Mouse (Mus musculus): Measurements from ENCODE around the gene Ltb4r1. TPM values are rescaled to one million over a fixed set of nuclear protein-coding genes. Genes with fewer than 3 reads are reported as not detected.

Ltb4r1 gene
- total and polyA plus RNA-seq, 3 experiments = 0.35 to 1.5 TPM; not detected in 1

DNA sequence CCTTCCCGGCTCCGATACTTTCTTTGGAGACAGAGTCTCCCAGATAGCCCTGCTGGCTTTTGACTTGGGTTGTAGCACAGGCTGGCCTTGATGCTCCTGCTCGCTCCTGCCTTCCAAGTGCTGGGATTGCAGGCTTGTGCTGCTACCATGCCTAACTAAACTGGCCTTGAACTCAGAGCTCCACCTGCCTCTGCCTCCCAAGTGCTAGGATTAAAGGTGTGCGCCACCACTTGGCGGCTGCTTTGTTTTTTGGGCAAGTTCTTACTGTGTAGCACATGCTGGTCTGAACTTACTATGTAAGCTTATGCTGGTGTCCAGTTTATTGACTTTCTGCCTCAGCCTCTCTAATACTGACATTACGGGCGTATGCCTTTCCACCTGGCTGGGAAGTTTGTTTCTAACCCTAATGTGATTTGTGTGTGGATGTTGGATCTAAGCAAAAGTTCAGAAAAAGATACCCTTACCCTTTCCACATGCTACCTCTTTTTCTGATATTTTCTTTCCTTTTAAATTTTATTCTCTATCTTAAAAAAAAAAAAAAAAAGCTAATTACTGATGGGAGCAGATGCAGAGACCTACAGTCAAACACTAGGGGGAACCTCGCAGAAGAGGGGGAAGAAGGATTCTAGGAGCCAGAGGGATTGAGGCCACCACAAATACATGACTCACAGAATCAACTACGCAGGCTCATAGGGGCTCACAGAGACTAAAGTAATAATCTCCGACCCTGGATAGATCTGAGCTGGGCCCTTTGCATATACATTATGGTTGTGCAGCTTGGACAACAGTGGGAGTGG is 18.5 kb upstream of the Ltb4r1 start:
- H3K9ac ChIP-seq (ENCODE audit: control insufficient read depth, low read depth, low read length, poor library complexity, severe bottlenecking) = peak overlapping the region; percentile 97
- peak; percentile 32 for DNase-seq (ENCODE audit: low read depth, low spot score)
- no peaks in the 10 kb centered on the region for H3K27me3 ChIP-seq (ENCODE audit: control insufficient read depth in 1 of 2, insufficient read depth in 2 of 2, low read length in 2 of 2)
- H3K27ac ChIP-seq (ENCODE audit: control insufficient read depth, low read depth, low read length) = no peak overlapping the region
- H3K9me3 ChIP-seq (replicated peaks; ENCODE audit: insufficient read depth, low read length) = no peaks in the 10 kb centered on the region
- H3K4me1 ChIP-seq (ENCODE audit: control insufficient read depth in 1 of 2, insufficient read depth in 2 of 2, low read length in 2 of 2) = peaks cover 3 to 18% of the 10 kb centered on the region in 2 experiments; a peak in 2 of 4 replicates
- TF ChIP-seq CTCF (IDR thresholded peaks at IDR 0.05 in 2 of 3, conservative IDR thresholded peaks at IDR 0.05 in 1 of 3; ENCODE audit: control insufficient read depth in 1 of 3, insufficient read depth in 1 of 3, low read depth in 2 of 3, low read length in 3 of 3, poor library complexity in 1 of 3, severe bottlenecking in 1 of 3) (peak in 1 of 3 experiments; percentile 10; a peak in 1 of 6 replicates), SIN3A (IDR thresholded peaks at IDR 0.05; ENCODE audit: low read length) (no peak), ZNF384 (IDR thresholded peaks at IDR 0.05; ENCODE audit: low read depth, low read length) (peak; percentile 47; the same call in 1 of the 2 replicates)
- H3K4me3 ChIP-seq (ENCODE audit: control insufficient read depth in 1 of 2, insufficient read depth in 1 of 2, low read depth in 2 of 2, low read length in 2 of 2) = peak overlapping the region; percentile 94 to 99
- peaks cover 22% of the 10 kb centered on the region for H3K79me2 ChIP-seq (ENCODE audit: control insufficient read depth, insufficient read depth, low read length, poor library complexity)
- peaks cover 10 to 23% of the 10 kb centered on the region in 2 experiments; a peak in 3 of 4 replicates for H3K36me3 ChIP-seq (ENCODE audit: control insufficient read depth in 1 of 2, insufficient read depth in 2 of 2, low read length in 2 of 2)

DNA sequence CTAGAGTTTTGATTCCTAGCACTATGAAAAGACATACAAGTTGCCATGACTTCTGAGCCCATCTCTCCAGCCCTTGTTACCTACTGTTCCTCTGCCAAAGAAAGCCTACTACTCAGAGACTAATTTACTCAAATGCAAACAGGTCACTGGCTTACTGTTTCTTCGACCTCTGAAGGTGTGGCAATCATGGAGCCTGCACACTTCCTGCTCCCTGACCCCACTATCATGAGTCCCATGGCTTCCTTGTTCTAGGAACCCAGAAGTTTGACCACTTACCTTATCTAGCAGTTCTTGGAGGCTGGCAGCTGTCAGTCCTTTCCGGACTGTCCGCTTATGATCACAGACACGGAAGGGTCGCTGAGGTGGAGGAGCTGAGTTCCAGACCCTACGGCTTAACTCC is 8.2 kb upstream of the Ltb4r1 start:
- H3K79me2 ChIP-seq (ENCODE audit: control insufficient read depth, insufficient read depth, low read length, poor library complexity) = no peaks in the 10 kb centered on the region
- no peak overlapping the region for H3K9ac ChIP-seq (ENCODE audit: control insufficient read depth, low read depth, low read length, poor library complexity, severe bottlenecking)
- DNase-seq (ENCODE audit: low read depth, low spot score) = no peak
- H3K9me3 ChIP-seq (replicated peaks; ENCODE audit: insufficient read depth, low read length) = no peaks in the 10 kb centered on the region
- H3K4me3 ChIP-seq (ENCODE audit: control insufficient read depth in 1 of 2, insufficient read depth in 1 of 2, low read depth in 2 of 2, low read length in 2 of 2) = no peak overlapping the region
- H3K4me1 ChIP-seq (ENCODE audit: control insufficient read depth in 1 of 2, insufficient read depth in 2 of 2, low read length in 2 of 2) = no peaks in the 10 kb centered on the region
- H3K36me3 ChIP-seq (ENCODE audit: control insufficient read depth in 1 of 2, insufficient read depth in 2 of 2, low read length in 2 of 2) = peaks cover 0 to 2% of the 10 kb centered on the region in 2 experiments; a peak in 2 of 4 replicates
- TF ChIP-seq HCFC1 (IDR thresholded peaks at IDR 0.05; ENCODE audit: low read depth, low read length) = no peak
- TF ChIP-seq NRF1 (IDR thresholded peaks at IDR 0.05; ENCODE audit: insufficient read depth, low read depth, low read length, poor library complexity, severe bottlenecking) = no peak
- TF ChIP-seq ZC3H11A (IDR thresholded peaks at IDR 0.05; ENCODE audit: low read depth, low read length) = no peak
- no peak for TF ChIP-seq GATA1 (IDR thresholded peaks at IDR 0.05; ENCODE audit: low read depth, low read length)
- TF ChIP-seq POLR2A (IDR thresholded peaks at IDR 0.05; ENCODE audit: control insufficient read depth in 1 of 2, insufficient read depth in 1 of 2, low read depth in 1 of 2, low read length in 2 of 2, poor library complexity in 1 of 2) = peak in 1 of 2 experiments; percentile 42; a peak in 1 of 4 replicates
- H3K27ac ChIP-seq (ENCODE audit: control insufficient read depth, low read depth, low read length) = no peak overlapping the region
- H3K27me3 ChIP-seq (ENCODE audit: control insufficient read depth in 1 of 2, insufficient read depth in 2 of 2, low read length in 2 of 2) = no peaks in the 10 kb centered on the region

DNA sequence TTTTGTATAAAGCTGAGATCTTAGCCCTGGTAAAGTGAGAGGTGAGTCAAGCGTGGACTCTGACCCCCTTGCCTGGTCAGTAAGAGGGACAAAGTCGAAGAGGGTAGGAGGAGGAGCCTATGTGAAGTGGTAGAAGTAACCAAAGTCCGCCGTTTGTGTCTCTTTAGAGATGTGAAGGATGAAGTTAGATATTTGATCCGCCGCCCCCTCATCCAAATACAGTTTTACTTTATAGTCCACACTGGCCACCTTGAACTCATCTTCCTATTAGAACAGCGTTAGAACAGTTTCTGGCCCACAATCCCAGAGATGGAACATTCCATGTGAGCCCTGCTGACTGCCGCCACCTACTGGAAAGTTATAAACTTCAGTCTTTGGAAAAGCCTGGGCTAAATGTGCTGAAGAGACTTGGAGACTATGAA is 7.4 kb upstream of the Ltb4r1 start, which contains the start of gene Cideb:
Gene Cideb (minus strand): TSS at position 96 of the 422 bp plus-strand sequence.
- Histone ChIP-seq H3K9me3 (replicated peaks; ENCODE audit: insufficient read depth, low read length) (no peaks in the 10 kb centered on the region), H3K4me1 (ENCODE audit: control insufficient read depth in 1 of 2, insufficient read depth in 2 of 2, low read length in 2 of 2) (peaks cover 3 to 4% of the 10 kb centered on the region in 2 experiments; a peak in 2 of 4 replicates), H3K4me3 (ENCODE audit: control insufficient read depth in 1 of 2, insufficient read depth in 1 of 2, low read depth in 2 of 2, low read length in 2 of 2) (no peak within 1 kb of the TSS), H3K27me3 (ENCODE audit: control insufficient read depth in 1 of 2, insufficient read depth in 2 of 2, low read length in 2 of 2) (no peaks in the 10 kb centered on the region), H3K79me2 (ENCODE audit: control insufficient read depth, insufficient read depth, low read length, poor library complexity) (no peaks in the 10 kb centered on the region), H3K36me3 (ENCODE audit: control insufficient read depth in 1 of 2, insufficient read depth in 2 of 2, low read length in 2 of 2) (peaks cover 0 to 2% of the 10 kb centered on the region in 2 experiments; a peak in 2 of 4 replicates), H3K27ac (ENCODE audit: control insufficient read depth, low read depth, low read length) (no peak within 1 kb of the TSS), H3K9ac (ENCODE audit: control insufficient read depth, low read depth, low read length, poor library complexity, severe bottlenecking) (no peak within 1 kb of the TSS)
- TF ChIP-seq MYC (IDR thresholded peaks at IDR 0.05; ENCODE audit: low read depth, low read length) (0 out of 2 replicates have a peak, but pooled peaks have one; percentile 39), JUND (IDR thresholded peaks at IDR 0.05; ENCODE audit: low read depth, low read length) (no peak), SMC3 (IDR thresholded peaks at IDR 0.05; ENCODE audit: low read depth, low read length) (peak; percentile 79), EP300 (IDR thresholded peaks at IDR 0.05; ENCODE audit: low read depth in 1 of 2, low read length in 2 of 2) (no peak), MYB (IDR thresholded peaks at IDR 0.05; ENCODE audit: low read depth, low read length) (no peak), CTCF (IDR thresholded peaks at IDR 0.05 in 2 of 3, conservative IDR thresholded peaks at IDR 0.05 in 1 of 3; ENCODE audit: control insufficient read depth in 1 of 3, insufficient read depth in 1 of 3, low read depth in 2 of 3, low read length in 3 of 3, poor library complexity in 1 of 3, severe bottlenecking in 1 of 3) (peak; percentile 52 to 75 (median 58)), CHD2 (IDR thresholded peaks at IDR 0.05; ENCODE audit: low read length) (no peak), RAD21 (IDR thresholded peaks at IDR 0.05; ENCODE audit: low read depth, low read length) (peak; percentile 61), ZC3H11A (IDR thresholded peaks at IDR 0.05; ENCODE audit: low read depth, low read length) (peak; percentile 59; the same call in 1 of the 2 replicates)
- DNase-seq (ENCODE audit: low read depth, low spot score) = peak; percentile 65

All from MEL (cell line).